ENCODE assay signal across 15 mouse cellular contexts in genomic region chr7:135939341-135939740, GRCm38 (mm10).
"Had no signal": no experiment of that assay in that cellular context is flagged by ENCODE, and none has a peak within 500 bp of the region (broad histone marks: within the 10 kb centered on the region; RNA-seq: fewer than 3 reads in every experiment).

No protein-coding gene starts in this region.

- H3K9me3 ChIP-seq: limb, embryonic 15.5 days; liver, embryonic 13.5 days; lung, embryonic 15.5 days; midbrain, embryonic 15.5 days; stomach, embryonic 15.5 days had no signal

- H3K4me1 ChIP-seq: liver, embryonic 13.5 days; lung, embryonic 15.5 days; megakaryocyte, embryonic 14.5 days; midbrain, embryonic 15.5 days; stomach, embryonic 15.5 days had no signal

- H3K9ac ChIP-seq: limb, embryonic 15.5 days; liver, embryonic 13.5 days; liver, postnatal 0 days; lung, embryonic 15.5 days; midbrain, embryonic 15.5 days; stomach, embryonic 15.5 days had no signal

- H3K36me3 ChIP-seq: limb, embryonic 15.5 days; liver, embryonic 13.5 days; lung, embryonic 15.5 days; midbrain, embryonic 15.5 days; stomach, embryonic 15.5 days had no signal

- DNase-seq: kidney, postnatal 14 days; liver, embryonic 13.5 days; liver, postnatal 0 days; lung, postnatal 14 days; right cerebral cortex, postnatal 14 days; thymus, adult 2 months; thymus, postnatal 25 days had no signal

- H3K27ac ChIP-seq: left cerebral cortex, adult 2 months; limb, embryonic 15.5 days; liver, embryonic 13.5 days; lung, embryonic 15.5 days; macrophage; midbrain, embryonic 15.5 days; stomach, embryonic 15.5 days had no signal

- H3K4me2 ChIP-seq: limb, embryonic 15.5 days; liver, embryonic 13.5 days; lung, embryonic 15.5 days; midbrain, embryonic 11.5 days; midbrain, embryonic 15.5 days; stomach, embryonic 15.5 days had no signal

- ATAC-seq: liver, postnatal 0 days; midbrain, embryonic 15.5 days had no signal

- H3K4me3 ChIP-seq: left cerebral cortex, adult 2 months; limb, embryonic 15.5 days; liver, embryonic 13.5 days; lung, embryonic 15.5 days; megakaryocyte, embryonic 14.5 days; midbrain, embryonic 15.5 days; stomach, embryonic 15.5 days had no signal

- H3K27me3 ChIP-seq: limb, embryonic 15.5 days; liver, embryonic 13.5 days; lung, embryonic 15.5 days; megakaryocyte, embryonic 14.5 days; midbrain, embryonic 15.5 days; stomach, embryonic 15.5 days had no signal
